Mouse (Mus musculus) spleen, adult 2 months (tissue): ENCODE data around the gene Bcr. TPM values are rescaled to one million over a fixed set of nuclear protein-coding genes. Genes with fewer than 3 reads are reported as not detected.

Experiments used
- DNase-seq, 2 experiments: peaks; one replicate each; pipeline versions ENCODE4 v3.0.0 to v3.0.0-alpha.2; 2012 to 2021; ENCODE audit warnings: low spot score in 2 of 2, low read depth in 1 of 2
- H3K27ac ChIP-seq: fragments of 200-500 bp; 2 replicates; pipeline ENCODE4 v1.5.1; 2012; ENCODE audit warnings: low read length, inconsistent platforms; ENCODE audit not compliant: insufficient read depth
- H3K27me3 ChIP-seq: fragments of 200-500 bp; 2 replicates; pipeline ENCODE4 v1.6.1; 2012; ENCODE audit warnings: mild to moderate bottlenecking, moderate library complexity, low read length, inconsistent platforms; ENCODE audit not compliant: control insufficient read depth, insufficient read depth
- H3K36me3 ChIP-seq: fragments of 200-500 bp; 2 replicates; pipeline ENCODE4 v1.6.1; 2012; ENCODE audit warnings: mild to moderate bottlenecking, low read length, inconsistent platforms; ENCODE audit not compliant: control insufficient read depth, insufficient read depth
- H3K4me1 ChIP-seq: fragments of 200-500 bp; 2 replicates; pipeline ENCODE4 v1.6.1; 2011; ENCODE audit warnings: inconsistent platforms; ENCODE audit not compliant: control insufficient read depth, insufficient read depth, insufficient read length
- H3K4me3 ChIP-seq: fragments of 200-500 bp; 2 replicates; pipeline ENCODE4 v1.5.1; 2011; ENCODE audit warnings: mild to moderate bottlenecking, inconsistent platforms; ENCODE audit not compliant: insufficient read depth, insufficient read length; ENCODE audit errors: extremely low read depth
- CTCF ChIP-seq: fragments of 200-500 bp; IDR thresholded peaks from 2 replicates; pipeline ENCODE4 v1.5.1; 2011; ENCODE audit warnings: mild to moderate bottlenecking, inconsistent platforms; ENCODE audit not compliant: insufficient read depth, insufficient read length, insufficient replicate concordance; ENCODE audit errors: extremely low read depth
- POLR2A ChIP-seq: fragments of 200-500 bp; IDR thresholded peaks from 2 replicates; pipeline ENCODE4 v1.6.1; 2011; ENCODE audit warnings: low read depth, low read length, inconsistent platforms
- WGBS: fragments of 180-500 bp; shearing (Covaris S2); methylation state at CpG from one replicate; pipeline ENCODE4 v1.1.7; 2018; 5-methylcytosine and 5-hydroxymethylcytosine counted together
- polyA plus RNA-seq: library from polyadenylated mRNA; depleted of rRNA; stranded (reverse); fragments of >200 nt; gene quantifications from 2 replicates; pipeline ENCODE4 v1.2.3, GENCODE M21; 2012

Gene Bcr
- polyA plus RNA-seq, 1 experiment: 17.8 TPM

- WGBS: 65% methylated on average over 10 of the region's 10 CpGs
These were observed 31.2 kb downstream of the Bcr start for GRCm38 (mm10) chr10:75091478-75092152.

GRCm38 (mm10) chr10:75093252-75093987 is 33.0 kb downstream of the Bcr start:
- H3K4me3 ChIP-seq: no peak overlapping the region
- TF ChIP-seq CTCF: no peak
- TF ChIP-seq POLR2A: no peak
- DNase-seq: no peak
- no peak overlapping the region for H3K27ac ChIP-seq
- no peaks in the 10 kb centered on the region for H3K27me3 ChIP-seq
- H3K4me1 ChIP-seq: peaks cover 2% of the 10 kb centered on the region; the same call in 1 of the 2 replicates
- WGBS: 72% methylated on average over 22 of the region's 22 CpGs
- H3K36me3 ChIP-seq: no peaks in the 10 kb centered on the region

More at GRCm38 (mm10) chr10:75091478-75092152, 31.2 kb downstream of the Bcr start:
- Histone ChIP-seq H3K4me3 (no peak overlapping the region), H3K36me3 (no peaks in the 10 kb centered on the region), H3K27ac (no peak overlapping the region), H3K27me3 (no peaks in the 10 kb centered on the region), H3K4me1 (peaks cover 2% of the 10 kb centered on the region; the same call in 1 of the 2 replicates)
- TF ChIP-seq POLR2A: no peak
- TF ChIP-seq CTCF: no peak
- DNase-seq: no peak

- DNase-seq: no peak
- no peak for TF ChIP-seq POLR2A
- TF ChIP-seq CTCF: no peak
- Histone ChIP-seq H3K4me3 (no peak overlapping the region), H3K36me3 (no peaks in the 10 kb centered on the region), H3K27me3 (no peaks in the 10 kb centered on the region), H3K27ac (no peak overlapping the region), H3K4me1 (peaks cover 2% of the 10 kb centered on the region; the same call in 1 of the 2 replicates)
- 89% methylated on average over 1 of the region's 1 CpGs for WGBS
These were observed 33.9 kb downstream of the Bcr start for GRCm38 (mm10) chr10:75094338-75094737.

GRCm38 (mm10) chr10:75095216-75095615 is 34.8 kb downstream of the Bcr start:
- no peaks in the 10 kb centered on the region for H3K36me3 ChIP-seq

GRCm38 (mm10) chr10:75098446-75099183 is 38.2 kb downstream of the Bcr start:
- no peaks in the 10 kb centered on the region for H3K36me3 ChIP-seq
- DNase-seq: no peak
- H3K27me3 ChIP-seq: no peaks in the 10 kb centered on the region
- TF ChIP-seq CTCF (no peak), POLR2A (no peak)
- H3K4me3 ChIP-seq: no peak overlapping the region
- peaks cover 4% of the 10 kb centered on the region; the same call in 1 of the 2 replicates for H3K4me1 ChIP-seq
- 70% methylated on average over 10 of the region's 10 CpGs for WGBS
- no peak overlapping the region for H3K27ac ChIP-seq

More at GRCm38 (mm10) chr10:75095216-75095615, 34.8 kb downstream of the Bcr start:
- DNase-seq: no peak
- 94% methylated on average over 7 of the region's 7 CpGs for WGBS
- Histone ChIP-seq H3K27me3 (no peaks in the 10 kb centered on the region), H3K4me3 (no peak overlapping the region), H3K4me1 (peaks cover 2% of the 10 kb centered on the region; the same call in 1 of the 2 replicates), H3K27ac (no peak overlapping the region)
- TF ChIP-seq POLR2A (no peak), CTCF (no peak)

GRCm38 (mm10) chr10:75100298-75100697 is 39.9 kb downstream of the Bcr start:
- Histone ChIP-seq H3K27ac (no peak overlapping the region), H3K36me3 (no peaks in the 10 kb centered on the region), H3K27me3 (no peaks in the 10 kb centered on the region), H3K4me1 (peaks cover 9% of the 10 kb centered on the region; the same call in 1 of the 2 replicates), H3K4me3 (no peak overlapping the region)
- TF ChIP-seq CTCF: no peak
- TF ChIP-seq POLR2A: no peak
- 91% methylated on average over 7 of the region's 7 CpGs for WGBS
- DNase-seq: no peak

GRCm38 (mm10) chr10:75103502-75103901 is 43.1 kb downstream of the Bcr start:
- WGBS: 59% methylated on average over 2 of the region's 2 CpGs
- TF ChIP-seq CTCF: no peak
- Histone ChIP-seq H3K36me3 (no peaks in the 10 kb centered on the region), H3K27me3 (no peaks in the 10 kb centered on the region), H3K4me1 (peaks cover 21% of the 10 kb centered on the region; the same call in 1 of the 2 replicates), H3K27ac (no peak overlapping the region), H3K4me3 (no peak overlapping the region)
- DNase-seq: no peak
